Mouse (Mus musculus) limb, embryonic 14.5 days (tissue): ENCODE data around the gene Myo9b. TPM values are rescaled to one million over a fixed set of nuclear protein-coding genes. Genes with fewer than 3 reads are reported as not detected.

Source experiments
- ATAC-seq: fragments of 200-750 bp; cut with Nextera tagmentation; 2 replicates; pipeline ENCODE4 v1.8.0; 2017; ENCODE audit warnings: low read depth, moderate number of reproducible peaks, moderate TSS enrichment; ENCODE audit not compliant: low FRiP score
- DNase-seq: peaks from one replicate; pipeline ENCODE4 v3.0.0-alpha.2; 2015; ENCODE audit warnings: low spot score
- H3K27ac ChIP-seq: fragments of 300-500 bp; sonication (generic); replicated peaks from 2 replicates; pipeline ENCODE4 v1.5.1; 2014; ENCODE audit warnings: low read depth, mild to moderate bottlenecking, low read length, moderate library complexity, mixed read lengths
- H3K27me3 ChIP-seq: fragments of 300-500 bp; sonication (generic); 2 replicates; pipeline ENCODE4 v1.6.1; 2014; ENCODE audit warnings: low read length, mixed read lengths; ENCODE audit not compliant: control insufficient read depth, insufficient read depth
- H3K36me3 ChIP-seq: fragments of 300-500 bp; sonication (generic); 2 replicates; pipeline ENCODE4 v1.6.1; 2014; ENCODE audit warnings: mild to moderate bottlenecking, low read length, moderate library complexity, mixed read lengths; ENCODE audit not compliant: control insufficient read depth, insufficient read depth
- H3K4me1 ChIP-seq: fragments of 300-500 bp; sonication (generic); 2 replicates; pipeline ENCODE4 v1.6.1; 2014; ENCODE audit warnings: antibody characterized with exemption, low read length, mixed read lengths; ENCODE audit not compliant: control insufficient read depth, insufficient read depth
- H3K4me2 ChIP-seq: fragments of 300-500 bp; sonication (generic); replicated peaks from 2 replicates; pipeline ENCODE4 v1.6.1; 2014; ENCODE audit warnings: low read depth, mild to moderate bottlenecking, low read length, moderate library complexity; ENCODE audit not compliant: severe bottlenecking
- H3K4me3 ChIP-seq: fragments of 300-500 bp; sonication (generic); replicated peaks from 2 replicates; pipeline ENCODE4 v1.5.1; 2014; ENCODE audit warnings: low read length
- H3K9ac ChIP-seq: fragments of 300-500 bp; sonication (generic); 2 replicates; pipeline ENCODE4 v1.6.1; 2014; ENCODE audit warnings: mild to moderate bottlenecking, low read depth, low read length, moderate library complexity; ENCODE audit not compliant: severe bottlenecking
- H3K9me3 ChIP-seq: fragments of 300-500 bp; sonication (generic); 2 replicates; pipeline ENCODE4 v1.6.1; 2016; ENCODE audit warnings: low read length; ENCODE audit not compliant: control insufficient read depth
- POLR2A ChIP-seq: fragments of 200-500 bp; IDR thresholded peaks from 2 replicates; pipeline ENCODE4 v1.8.0; 2012; ENCODE audit warnings: inconsistent platforms, mild to moderate bottlenecking, moderate library complexity, borderline replicate concordance; ENCODE audit not compliant: insufficient read depth, insufficient read length; ENCODE audit errors: extremely low read depth
- WGBS: fragments of 180-500 bp; shearing (Covaris S2); extraction: QIAGEN DNeasy Blood & Tissue Kit; methylation state at CpG from one replicate; pipeline ENCODE4 v1.1.7; 2014; 5-methylcytosine and 5-hydroxymethylcytosine counted together
- polyA plus RNA-seq, 2 experiments: library from polyadenylated mRNA; depleted of rRNA in 1 of 2; stranded (reverse) in 1 of 2; unstranded in 1 of 2; fragments of >200 nt; fragmentation: Nextera tagmentation in 1 of 2; extraction: Ambion mirVana in 1 of 2; gene quantifications; 2 replicates each; pipeline versions ENCODE4 v1.2.1 to v1.2.3; 2012 to 2014

Myo9b gene
- polyA plus RNA-seq, 2 experiments = 29.4 to 46.1 TPM

- DNase-seq = peak; percentile 95
- peaks cover 18% of the 10 kb centered on the region for H3K4me1 ChIP-seq
- ATAC-seq = peak; percentile 88
- peak within 1 kb of the TSS; percentile 42 for H3K4me2 ChIP-seq
- WGBS = under 1% methylated on average over 59 of the region's 68 CpGs
- peaks cover 40% of the 10 kb centered on the region for H3K36me3 ChIP-seq
- H3K9me3 ChIP-seq = no peaks in the 10 kb centered on the region
- TF ChIP-seq POLR2A = 0 out of 2 replicates have a peak, but pooled peaks have one; percentile 34
- H3K27ac ChIP-seq = peak within 1 kb of the TSS; percentile 69
- H3K4me3 ChIP-seq = peak within 1 kb of the TSS; percentile 71
- H3K27me3 ChIP-seq = no peaks in the 10 kb centered on the region
- peak within 1 kb of the TSS; percentile 47; the same call in 1 of the 2 replicates for H3K9ac ChIP-seq
These were observed 98.8 kb downstream of the Myo9b start, which contains the start of gene Ocel1 for GRCm38 (mm10) chr8:71371236-71371848. Gene Ocel1 (plus strand): TSS chr8:71371298.

- Histone ChIP-seq H3K4me2 (no peak overlapping the region), H3K4me3 (no peak overlapping the region), H3K27me3 (no peaks in the 10 kb centered on the region), H3K36me3 (peaks cover 43% of the 10 kb centered on the region), H3K9ac (no peak overlapping the region), H3K4me1 (peaks cover 22% of the 10 kb centered on the region), H3K9me3 (no peaks in the 10 kb centered on the region), H3K27ac (no peak overlapping the region)
- no peak for DNase-seq
- no peak for TF ChIP-seq POLR2A
- no peak for ATAC-seq
- 89% methylated on average over 9 of the region's 12 CpGs for WGBS
These were observed 99.9 kb downstream of the Myo9b start for GRCm38 (mm10) chr8:71372427-71372826.

- ATAC-seq (no peak), DNase-seq (no peak)
- no peak for TF ChIP-seq POLR2A
- Histone ChIP-seq H3K4me3 (no peak overlapping the region), H3K4me2 (no peak overlapping the region), H3K4me1 (peaks cover 17% of the 10 kb centered on the region), H3K27me3 (no peaks in the 10 kb centered on the region), H3K27ac (no peak overlapping the region), H3K36me3 (peaks cover 48% of the 10 kb centered on the region), H3K9ac (no peak overlapping the region), H3K9me3 (no peaks in the 10 kb centered on the region)
- 96% methylated on average over 3 of the region's 3 CpGs for WGBS
These were observed 100.5 kb downstream of the Myo9b start for GRCm38 (mm10) chr8:71373000-71373399.

- TF ChIP-seq POLR2A = no peak
- H3K9ac ChIP-seq = no peak overlapping the region
- no peak for ATAC-seq
- H3K4me1 ChIP-seq = peaks cover 21% of the 10 kb centered on the region
- H3K36me3 ChIP-seq = peaks cover 38% of the 10 kb centered on the region
- no peaks in the 10 kb centered on the region for H3K27me3 ChIP-seq
- no peaks in the 10 kb centered on the region for H3K9me3 ChIP-seq
- H3K4me2 ChIP-seq = no peak overlapping the region
- DNase-seq = no peak
- H3K4me3 ChIP-seq = no peak overlapping the region
- 75% methylated on average over 17 of the region's 17 CpGs for WGBS
- H3K27ac ChIP-seq = no peak overlapping the region
These were observed 102.2 kb downstream of the Myo9b start for GRCm38 (mm10) chr8:71374616-71375206.

- peak overlapping the region; percentile 34 for H3K4me3 ChIP-seq
- H3K4me1 ChIP-seq = peaks cover 29% of the 10 kb centered on the region
- peak overlapping the region; percentile 65 for H3K4me2 ChIP-seq
- DNase-seq (peak; percentile 61), ATAC-seq (no peak)
- H3K9ac ChIP-seq = peak overlapping the region; percentile 43
- 5% methylated on average over 65 of the region's 74 CpGs for WGBS
- no peaks in the 10 kb centered on the region for H3K27me3 ChIP-seq
- TF ChIP-seq POLR2A = no peak
- H3K36me3 ChIP-seq = peaks cover 36% of the 10 kb centered on the region
- H3K9me3 ChIP-seq = no peaks in the 10 kb centered on the region
- no peak overlapping the region; the same call in 1 of the 2 replicates for H3K27ac ChIP-seq
These were observed 103.3 kb downstream of the Myo9b start for GRCm38 (mm10) chr8:71375581-71376422.
